Mouse (Mus musculus) ES-E14 (cell line): ENCODE results near the gene Oosp3.

Experiments
- CHD2 ChIP-seq: IDR thresholded peaks from 2 replicates; pipeline ENCODE4 v1.6.1; 2014; ENCODE audit warnings: mild to moderate bottlenecking, low read depth, low read length, inconsistent platforms
- HCFC1 ChIP-seq: IDR thresholded peaks from 2 replicates; pipeline ENCODE4 v1.6.1; 2012; ENCODE audit warnings: low read length, inconsistent platforms, borderline replicate concordance; ENCODE audit not compliant: insufficient read depth

DNA sequence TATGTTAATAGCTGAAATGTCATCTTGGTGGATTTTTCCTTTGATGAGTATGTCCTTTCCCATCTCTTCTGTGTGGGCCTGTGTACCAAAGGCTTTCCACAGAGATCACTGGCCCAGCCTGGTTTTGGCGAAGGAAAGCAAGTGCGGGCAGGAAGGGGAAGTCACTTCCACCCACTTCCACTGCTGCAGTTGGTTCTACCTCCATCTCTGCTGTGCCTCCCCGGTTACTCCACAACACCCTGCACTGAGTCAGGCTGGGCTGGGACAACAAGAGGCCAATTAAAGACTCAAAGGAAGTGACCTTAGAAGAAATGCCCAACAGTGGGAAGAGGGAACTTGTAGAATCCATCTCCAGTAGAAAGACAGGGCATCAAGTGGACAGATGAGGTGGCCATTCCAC is 23.2 kb downstream of the Oosp3 start:
- no peak for TF ChIP-seq HCFC1
- no peak for TF ChIP-seq CHD2
